ENCODE assay signal across 23 mouse cellular contexts in the genomic region with DNA sequence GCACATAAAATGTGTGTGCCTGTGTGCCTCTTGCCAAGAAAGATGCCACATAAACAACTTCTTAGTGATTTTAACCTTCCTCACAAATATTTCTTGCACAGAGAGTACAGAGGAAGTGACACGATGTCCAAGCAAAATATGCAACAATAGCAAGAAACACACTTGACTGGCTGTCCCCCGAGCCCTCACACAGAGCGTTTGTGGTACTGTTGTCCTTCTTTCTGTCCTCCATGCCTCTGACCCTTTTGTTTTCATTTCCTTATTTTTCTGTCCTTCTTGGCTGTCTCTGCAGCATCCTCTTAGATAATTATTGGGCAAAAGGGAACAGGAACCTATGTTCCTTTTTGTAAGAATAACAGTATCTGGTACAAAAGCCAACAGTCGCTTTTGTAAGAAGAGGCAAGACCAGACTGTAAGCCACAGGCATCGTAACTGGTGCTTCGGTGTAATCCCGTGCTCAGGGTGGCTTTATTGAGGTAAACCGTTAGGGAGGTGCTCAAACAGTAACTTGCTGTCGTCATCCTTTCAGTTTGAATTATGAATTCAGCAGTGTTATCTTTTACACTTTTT. TPM values are rescaled to one million over a fixed set of nuclear protein-coding genes. Genes with fewer than 3 reads are reported as not detected.
DNase-seq lines count a peak whose midpoint lies in the region; ATAC-seq lines count a peak whose summit lies in the region.
"Had no signal": no experiment of that assay in that cellular context is flagged by ENCODE, and none has a peak within 500 bp of the region (broad histone marks: within the 10 kb centered on the region; RNA-seq: fewer than 3 reads in every experiment).

No protein-coding gene starts in this region.

- WGBS in heart, embryonic 10.5 days: 78% methylated on average over 9 of the region's 9 CpGs
- 72% methylated on average over 9 of the region's 9 CpGs for WGBS in heart, embryonic 12.5 days

- H3K36me3 ChIP-seq in heart, embryonic 10.5 days: no peaks in the 10 kb centered on the region
- no peaks in the 10 kb centered on the region for H3K36me3 ChIP-seq in heart, embryonic 12.5 days
- H3K36me3 ChIP-seq: embryonic facial prominence, embryonic 12.5 days; forebrain, embryonic 15.5 days; heart, embryonic 15.5 days; kidney, embryonic 15.5 days; neural tube, embryonic 13.5 days had no signal

- peaks cover 3% of the 10 kb centered on the region; the same call in 1 of the 2 replicates for H3K4me1 ChIP-seq in heart, embryonic 10.5 days
- H3K4me1 ChIP-seq in heart, embryonic 12.5 days (replicated peaks): peaks cover 4% of the 10 kb centered on the region; the same call in 1 of the 2 replicates
- H3K4me1 ChIP-seq: embryonic facial prominence, embryonic 12.5 days; forebrain, embryonic 15.5 days; heart, embryonic 15.5 days; neural tube, embryonic 13.5 days had no signal

- DNase-seq in heart, embryonic 10.5 days (ENCODE audit: low spot score): peak; percentile 36
- DNase-seq in lung, postnatal 36 days: peak; percentile 24
- DNase-seq in lung, postnatal 4 days: no peak
- no peak for DNase-seq in right cerebral cortex, adult 2 months (ENCODE audit: low spot score in 2 of 2)
- DNase-seq in adrenal gland, postnatal 10 days: no peak
- DNase-seq: adrenal gland, postnatal 14 days; cerebellum, adult 8-10 months; gastrocnemius, postnatal 14 days; lung, adult 18-20 months; midbrain, embryonic 14.5 days; right cerebral cortex, postnatal 14 days; thymus, postnatal 36 days had no signal

- no peaks in the 10 kb centered on the region for H3K9me3 ChIP-seq in heart, embryonic 10.5 days
- no peaks in the 10 kb centered on the region for H3K9me3 ChIP-seq in heart, embryonic 12.5 days (replicated peaks)
- H3K9me3 ChIP-seq: embryonic facial prominence, embryonic 12.5 days; forebrain, embryonic 15.5 days; heart, embryonic 15.5 days; kidney, embryonic 15.5 days; neural tube, embryonic 13.5 days had no signal

- ATAC-seq in heart, embryonic 12.5 days (ENCODE audit: insufficient number of reproducible peaks, low FRiP score): no peak
- ATAC-seq in granulocyte monocyte progenitor cell, adult 5-6 weeks (replicated peaks; ENCODE audit: poor library complexity, severe bottlenecking): peak; percentile 85
- ATAC-seq: forebrain, embryonic 15.5 days; hindbrain, embryonic 16.5 days; intestine, embryonic 16.5 days; Patski had no signal

- H3K4me3 ChIP-seq in heart, embryonic 10.5 days: no peak overlapping the region
- H3K4me3 ChIP-seq in heart, embryonic 12.5 days: no peak overlapping the region
- H3K4me3 ChIP-seq: embryonic facial prominence, embryonic 12.5 days; erythroblast, embryonic 14.5 days; forebrain, embryonic 15.5 days; heart, embryonic 15.5 days; kidney, embryonic 15.5 days; neural tube, embryonic 13.5 days had no signal

- H3K4me2 ChIP-seq in heart, embryonic 12.5 days: no peak overlapping the region
- H3K4me2 ChIP-seq: embryonic facial prominence, embryonic 12.5 days; forebrain, embryonic 15.5 days; heart, embryonic 15.5 days; kidney, embryonic 15.5 days; neural tube, embryonic 13.5 days had no signal

- no peak overlapping the region for H3K27ac ChIP-seq in heart, embryonic 10.5 days
- H3K27ac ChIP-seq in heart, embryonic 12.5 days (ENCODE audit: poor library complexity, severe bottlenecking): no peak overlapping the region
- H3K27ac ChIP-seq: embryonic facial prominence, embryonic 12.5 days; forebrain, embryonic 15.5 days; heart, embryonic 15.5 days; kidney, embryonic 15.5 days; neural tube, embryonic 13.5 days had no signal

- no peak overlapping the region for H3K9ac ChIP-seq in heart, embryonic 12.5 days
- H3K9ac ChIP-seq: embryonic facial prominence, embryonic 12.5 days; forebrain, embryonic 15.5 days; heart, embryonic 15.5 days; kidney, embryonic 15.5 days; neural tube, embryonic 13.5 days had no signal

- no peaks in the 10 kb centered on the region for H3K27me3 ChIP-seq in heart, embryonic 10.5 days (ENCODE audit: insufficient read depth, poor library complexity, severe bottlenecking)
- H3K27me3 ChIP-seq in heart, embryonic 12.5 days (replicated peaks): no peaks in the 10 kb centered on the region
- H3K27me3 ChIP-seq: embryonic facial prominence, embryonic 12.5 days; forebrain, embryonic 15.5 days; heart, embryonic 15.5 days; kidney, embryonic 15.5 days; neural tube, embryonic 13.5 days; Patski had no signal

RNA-seq across cellular contexts. Expression of a gene that starts 32.7 kb away (rescaled TPM):
- polyA plus RNA-seq in heart, embryonic 10.5 days (2016; fragmentation: Nextera tagmentation; extraction: Ambion mirVana): 61.3 and 66.1 TPM in 2 replicates
- 69.7 and 73.1 TPM in 2 replicates for polyA plus RNA-seq in heart, embryonic 12.5 days (2016; fragmentation: Nextera tagmentation; extraction: Ambion mirVana)
- 6.3 and 6.9 TPM in 2 replicates for total RNA-seq in granulocyte monocyte progenitor cell, adult 5-6 weeks (2014; fragmentation: Nextera tagmentation)
- 12.9 TPM in 2 replicates for total RNA-seq in granulocyte monocyte progenitor cell, adult 5-6 weeks (2017)
- 10 to 100 TPM; 26.4 to 33.8 TPM for total RNA-seq in adrenal gland, postnatal 10 days (2021)

Comparison
In these comparisons a context has a peak if more than half of its experiments do, and no peak if none do; other contexts are left out.
1. DNase-seq: peak in heart, embryonic 10.5 days (single experiment) and lung, postnatal 36 days (single experiment); none in lung, postnatal 4 days (0 of 2), right cerebral cortex, adult 2 months (0 of 2) and adrenal gland, postnatal 10 days (single experiment).